Mouse (Mus musculus) retina, embryonic 14.5 days (tissue): ENCODE measurements around the gene Acbd6.

Experiments used
- DNase-seq: peaks from one replicate; pipeline ENCODE4 v3.0.0-alpha.2; 2015; ENCODE audit warnings: low spot score

Gene Acbd6

GRCm38 (mm10) chr1:155560021-155560420 is 2.1 kb downstream of the Acbd6 start:
- no peak for DNase-seq

GRCm38 (mm10) chr1:155560678-155561077 is 2.8 kb downstream of the Acbd6 start:
- DNase-seq: no peak

- no peak for DNase-seq
Measured at GRCm38 (mm10) chr1:155562206-155562605, 4.3 kb downstream of the Acbd6 start.

GRCm38 (mm10) chr1:155564741-155565140 is 6.8 kb downstream of the Acbd6 start:
- peak; percentile 83 for DNase-seq

- peak; percentile 22 for DNase-seq
Measured at GRCm38 (mm10) chr1:155568133-155568532, 10.2 kb downstream of the Acbd6 start.

- no peak for DNase-seq
Measured at GRCm38 (mm10) chr1:155569340-155569739, 11.4 kb downstream of the Acbd6 start.

- DNase-seq: peak; percentile 90
Measured at GRCm38 (mm10) chr1:155574966-155575673, 17.2 kb downstream of the Acbd6 start.

- peak; percentile 88 for DNase-seq
Measured at GRCm38 (mm10) chr1:155576432-155576831, 18.5 kb downstream of the Acbd6 start.

GRCm38 (mm10) chr1:155577316-155577715 is 19.4 kb downstream of the Acbd6 start:
- no peak for DNase-seq

GRCm38 (mm10) chr1:155587961-155588360 is 30.0 kb downstream of the Acbd6 start:
- no peak for DNase-seq

- no peak for DNase-seq
Measured at GRCm38 (mm10) chr1:155594141-155594540, 36.2 kb downstream of the Acbd6 start.

GRCm38 (mm10) chr1:155596576-155596975 is 38.7 kb downstream of the Acbd6 start:
- no peak for DNase-seq

GRCm38 (mm10) chr1:155604706-155605105 is 46.8 kb downstream of the Acbd6 start:
- peak; percentile 16 for DNase-seq

- peak; percentile 79 for DNase-seq
Measured at GRCm38 (mm10) chr1:155605391-155606155, 47.7 kb downstream of the Acbd6 start.

GRCm38 (mm10) chr1:155606156-155606531 is 48.2 kb downstream of the Acbd6 start:
- DNase-seq: no peak

GRCm38 (mm10) chr1:155608524-155608923 is 50.6 kb downstream of the Acbd6 start:
- DNase-seq: no peak

- no peak for DNase-seq
Measured at GRCm38 (mm10) chr1:155614426-155614825, 56.5 kb downstream of the Acbd6 start.

GRCm38 (mm10) chr1:155621075-155621474 is 63.2 kb downstream of the Acbd6 start:
- DNase-seq: no peak

- DNase-seq: no peak
Measured at GRCm38 (mm10) chr1:155623192-155623591, 65.3 kb downstream of the Acbd6 start.

- DNase-seq: no peak
Measured at GRCm38 (mm10) chr1:155627746-155628145, 69.8 kb downstream of the Acbd6 start.

- no peak for DNase-seq
Measured at GRCm38 (mm10) chr1:155636648-155637047, 78.7 kb downstream of the Acbd6 start.

GRCm38 (mm10) chr1:155645816-155646215 is 87.9 kb downstream of the Acbd6 start:
- no peak for DNase-seq
